Mouse (Mus musculus): Measurements from ENCODE around the gene Npas1. TPM values are rescaled to one million over a fixed set of nuclear protein-coding genes. Genes with fewer than 3 reads are reported as not detected.

Gene Npas1
- polyA plus RNA-seq, 1 experiment from 2014 or later = 1.7 TPM

DNA sequence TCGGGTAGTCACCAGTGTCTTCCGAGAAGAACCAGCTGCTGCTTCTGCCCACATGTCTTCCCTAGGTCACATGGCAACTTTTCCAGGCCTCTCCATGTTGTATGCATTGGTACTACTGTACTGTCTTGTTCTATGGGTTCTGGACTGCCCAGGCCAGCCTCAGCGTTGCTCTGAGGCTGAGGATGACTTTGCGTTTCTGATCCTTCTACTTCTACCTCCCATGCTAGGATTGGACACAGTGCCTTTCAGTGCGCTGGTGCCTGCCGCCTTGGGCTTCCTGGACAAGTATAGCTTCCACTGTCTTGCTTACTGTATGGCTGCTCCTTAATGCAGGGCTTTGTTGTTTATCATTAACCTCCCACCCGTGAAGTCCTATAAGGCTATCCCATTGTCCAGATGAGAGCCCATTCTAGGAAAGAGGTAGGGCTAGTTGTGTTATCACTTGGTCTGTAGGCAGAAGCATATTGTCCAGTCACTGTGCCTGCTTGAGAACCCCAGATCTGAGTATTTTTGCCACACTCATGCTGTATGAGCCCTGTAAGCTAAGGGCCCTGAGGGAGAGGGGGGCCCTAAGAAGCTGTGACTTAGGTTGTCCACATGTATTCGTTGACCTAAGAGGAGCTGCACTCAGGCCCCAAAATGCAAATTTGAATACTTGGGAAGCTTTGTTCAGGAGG, 65.2 kb downstream of the Npas1 start:
- H3K4me3 ChIP-seq = no peak overlapping the region
- peaks cover 39% of the 10 kb centered on the region for H3K36me3 ChIP-seq
- peak; percentile 51; the same call in 1 of the 2 replicates for ATAC-seq (ENCODE audit: low FRiP score)
- 91% methylated on average over 8 of the region's 8 CpGs for WGBS
- H3K27ac ChIP-seq = peak overlapping the region; percentile 41; the same call in 1 of the 2 replicates
- no peaks in the 10 kb centered on the region for H3K27me3 ChIP-seq
- H3K9me3 ChIP-seq (replicated peaks) = no peaks in the 10 kb centered on the region
- H3K9ac ChIP-seq = no peak overlapping the region
- no peak overlapping the region for H3K4me2 ChIP-seq (replicated peaks)
- H3K4me1 ChIP-seq = peaks cover 19% of the 10 kb centered on the region

- ATAC-seq (ENCODE audit: low FRiP score) = no peak
- no peaks in the 10 kb centered on the region for H3K27me3 ChIP-seq
- whole genome bisulfite sequencing = 94% methylated on average over 5 of the region's 5 CpGs
Observed at GRCm38 (mm10) chr7:16411100-16411499, 66.4 kb downstream of the Npas1 start.

GRCm38 (mm10) chr7:16406978-16407377, 70.5 kb downstream of the Npas1 start:
- H3K4me1 ChIP-seq = peaks cover 39% of the 10 kb centered on the region
- no peak overlapping the region for H3K4me2 ChIP-seq (replicated peaks)
- H3K9ac ChIP-seq = no peak overlapping the region
- ATAC-seq (ENCODE audit: low FRiP score) = no peak
- no peaks in the 10 kb centered on the region for H3K9me3 ChIP-seq (replicated peaks)
- no peaks in the 10 kb centered on the region for H3K27me3 ChIP-seq
- no peak overlapping the region for H3K27ac ChIP-seq
- peaks cover 16% of the 10 kb centered on the region; the same call in 1 of the 2 replicates for H3K36me3 ChIP-seq
- 95% methylated on average over 3 of the region's 3 CpGs for WGBS
- H3K4me3 ChIP-seq = no peak overlapping the region

More at GRCm38 (mm10) chr7:16411100-16411499, 66.4 kb downstream of the Npas1 start:
- H3K4me2 ChIP-seq (replicated peaks) = no peak overlapping the region
- peaks cover 26% of the 10 kb centered on the region for H3K36me3 ChIP-seq
- H3K9me3 ChIP-seq (replicated peaks) = no peaks in the 10 kb centered on the region
- peaks cover 25% of the 10 kb centered on the region for H3K4me1 ChIP-seq
- H3K27ac ChIP-seq = no peak overlapping the region
- no peak overlapping the region for H3K4me3 ChIP-seq
- no peak overlapping the region for H3K9ac ChIP-seq

Other genes starting within 250 kb of the Npas1 start
- gene C5ar2, start 233.6 kb downstream of the Npas1 start, polyA plus RNA-seq (2016; fragmentation: Nextera tagmentation; extraction: Ambion mirVana) = not detected in 2 replicates
- 0.79 and 2.0 TPM in 2 replicates for gene C5ar1, start 218.2 kb downstream of the Npas1 start, polyA plus RNA-seq (2016; fragmentation: Nextera tagmentation; extraction: Ambion mirVana)
- gene Inafm1, start 204.1 kb downstream of the Npas1 start, polyA plus RNA-seq (2016; fragmentation: Nextera tagmentation; extraction: Ambion mirVana) = 23.3 and 25.4 TPM in 2 replicates
- gene Ccdc9, start 190.9 kb downstream of the Npas1 start, polyA plus RNA-seq (2016; fragmentation: Nextera tagmentation; extraction: Ambion mirVana) = 43.4 and 46.7 TPM in 2 replicates
- gene Bbc3, start 169.3 kb downstream of the Npas1 start, polyA plus RNA-seq (2016; fragmentation: Nextera tagmentation; extraction: Ambion mirVana) = 20.0 and 21.1 TPM in 2 replicates
- gene Sae1, start 89.9 kb downstream of the Npas1 start, polyA plus RNA-seq (2016; fragmentation: Nextera tagmentation; extraction: Ambion mirVana) = 307 and 311 TPM in 2 replicates
- gene Zc3h4, start 76.8 kb downstream of the Npas1 start, polyA plus RNA-seq (2016; fragmentation: Nextera tagmentation; extraction: Ambion mirVana) = 26.4 and 30.0 TPM in 2 replicates
- gene Tmem160, start 24.9 kb downstream of the Npas1 start, polyA plus RNA-seq (2016; fragmentation: Nextera tagmentation; extraction: Ambion mirVana) = 52.6 and 55.9 TPM in 2 replicates
- gene Arhgap35, start 137.3 kb upstream of the Npas1 start, polyA plus RNA-seq (2016; fragmentation: Nextera tagmentation; extraction: Ambion mirVana) = 40.0 and 43.3 TPM in 2 replicates
- gene Ceacam15, start 198.0 kb upstream of the Npas1 start, polyA plus RNA-seq (2016; fragmentation: Nextera tagmentation; extraction: Ambion mirVana) = not detected in 2 replicates
- gene Ceacam9, start 244.2 kb upstream of the Npas1 start, polyA plus RNA-seq (2016; fragmentation: Nextera tagmentation; extraction: Ambion mirVana) = not detected in 2 replicates